Comparison of ENCODE assay signal across 26 mouse cellular contexts in genomic region chr9:102501113-102501512, GRCm38 (mm10). TPM values are rescaled to one million over a fixed set of nuclear protein-coding genes. Genes with fewer than 3 reads are reported as not detected.
"Had no signal": no experiment of that assay in that cellular context is flagged by ENCODE, and none has a peak within 500 bp of the region (broad histone marks: within the 10 kb centered on the region; RNA-seq: fewer than 3 reads in every experiment).

No protein-coding gene starts in this region.

- DNase-seq: forebrain, postnatal 0 days; gastrocnemius, postnatal 14 days; gastrocnemius, postnatal 36 days; heart, postnatal 14 days; heart, postnatal 36 days; kidney, adult 11 months; kidney, adult 2 months; kidney, adult 9 months; kidney, postnatal 14 days; kidney, postnatal 36 days; layer of hippocampus, adult 9-11 months; layer of hippocampus, postnatal 36 days; left cerebral cortex, postnatal 4 days had no signal

- H3K4me2 ChIP-seq: heart, embryonic 11.5 days; heart, embryonic 13.5 days; heart, embryonic 15.5 days; hindbrain, embryonic 13.5 days; hindbrain, embryonic 15.5 days; kidney, embryonic 15.5 days; limb, embryonic 13.5 days; limb, embryonic 15.5 days; liver, embryonic 12.5 days had no signal

- H3K27ac ChIP-seq: heart, embryonic 13.5 days; heart, embryonic 15.5 days; hindbrain, embryonic 13.5 days; hindbrain, embryonic 15.5 days; hindbrain, postnatal 0 days; kidney, embryonic 15.5 days; kidney, postnatal 0 days; limb, embryonic 13.5 days; limb, embryonic 15.5 days; liver, embryonic 12.5 days had no signal

- H3K4me1 ChIP-seq: liver, embryonic 12.5 days had no signal

- H3K36me3 ChIP-seq: heart, embryonic 13.5 days; heart, embryonic 15.5 days; hindbrain, embryonic 13.5 days; hindbrain, embryonic 15.5 days; kidney, embryonic 15.5 days; limb, embryonic 13.5 days; limb, embryonic 15.5 days; liver, embryonic 12.5 days had no signal

- H3K4me3 ChIP-seq: heart, embryonic 13.5 days; heart, embryonic 15.5 days; hindbrain, embryonic 13.5 days; hindbrain, embryonic 15.5 days; kidney, embryonic 15.5 days; limb, embryonic 13.5 days; limb, embryonic 15.5 days; liver, embryonic 12.5 days had no signal

- H3K9ac ChIP-seq: forebrain, postnatal 0 days; heart, embryonic 13.5 days; heart, embryonic 15.5 days; hindbrain, embryonic 13.5 days; hindbrain, embryonic 15.5 days; kidney, embryonic 15.5 days; limb, embryonic 13.5 days; limb, embryonic 15.5 days; liver, embryonic 12.5 days had no signal

RNA-seq across cellular contexts. Expression of gene Ky, which starts 4.4 kb away (rescaled TPM):
- total RNA-seq: hematopoietic stem cell, adult 5-6 weeks had no signal
- polyA plus RNA-seq: liver, adult 2 months; liver, embryonic 12.5 days had no signal
